Mouse (Mus musculus) mature B cell (primary cell): ENCODE data around the gene Aff2.

Source experiments
- in situ Hi-C: fragments of 300-500 bp; cut with MboI; formaldehyde crosslinking; loops from 2 replicates; pipeline ENCODE4 v1.14.3; 2019

The Aff2 gene

DNA sequence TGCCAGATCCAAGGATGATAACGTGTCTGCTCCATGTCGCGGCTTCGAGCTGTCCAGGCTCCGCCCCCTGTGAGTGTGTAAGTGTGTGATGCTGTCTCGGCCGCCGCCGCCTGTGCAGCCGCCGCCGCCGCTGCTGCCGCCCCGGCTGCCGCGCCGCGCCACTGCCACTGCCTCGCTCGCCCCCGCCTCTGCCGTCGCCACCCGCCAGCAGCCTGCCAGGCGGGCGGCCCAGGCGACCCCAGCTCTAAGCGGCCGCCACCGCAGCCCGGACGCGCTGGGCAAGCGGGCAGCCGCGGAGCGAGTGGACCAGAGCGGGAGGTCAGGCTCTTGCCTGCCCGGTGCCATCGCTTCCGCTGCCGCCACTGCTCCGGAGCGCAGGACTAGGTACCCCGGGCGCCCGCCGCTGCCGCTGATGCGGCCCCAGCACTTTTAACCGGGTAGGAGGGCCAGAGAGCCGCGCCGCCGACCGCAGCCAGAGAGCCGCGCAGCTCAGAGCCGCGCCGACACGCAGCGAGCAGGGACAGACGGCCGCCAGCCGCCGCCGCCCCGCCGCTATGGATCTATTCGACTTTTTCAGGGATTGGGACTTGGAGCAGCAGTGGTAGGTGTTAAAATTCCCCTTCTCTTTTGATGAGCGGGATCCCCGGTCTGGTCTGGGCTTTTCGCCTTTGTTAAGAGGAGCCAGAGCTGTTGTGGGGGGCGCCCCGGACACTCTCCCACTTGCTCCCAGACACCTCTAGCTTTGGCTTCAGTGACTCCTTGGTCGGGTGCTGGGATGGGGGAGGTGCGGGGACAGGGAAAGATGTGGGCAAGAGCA, at the start of gene Aff2:
TSS of gene Aff2 (plus strand) at position 57 of the 817 bp plus-strand sequence.
- in situ Hi-C loops: no loop called here

DNA sequence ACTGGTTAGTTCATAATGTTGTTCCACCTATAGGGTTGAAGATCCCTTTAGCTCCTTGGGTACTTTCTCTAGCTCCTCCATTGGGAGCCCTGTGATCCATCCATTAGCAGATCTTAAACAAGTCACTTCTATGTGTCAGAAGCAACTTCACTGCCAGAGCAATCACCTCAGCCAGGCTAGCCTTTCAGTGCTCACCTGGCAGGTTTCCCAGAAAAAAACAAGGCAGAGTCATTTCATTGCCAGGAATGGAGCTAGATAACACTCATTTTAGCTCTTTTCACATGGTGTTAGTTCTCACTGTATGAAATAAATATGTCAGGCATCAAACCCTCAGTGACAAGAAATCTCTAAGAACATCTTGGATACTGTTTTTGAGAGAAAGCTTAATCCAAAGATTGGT, 22.8 kb upstream of the Aff2 start:
- in situ Hi-C loops: no loop called here

DNA sequence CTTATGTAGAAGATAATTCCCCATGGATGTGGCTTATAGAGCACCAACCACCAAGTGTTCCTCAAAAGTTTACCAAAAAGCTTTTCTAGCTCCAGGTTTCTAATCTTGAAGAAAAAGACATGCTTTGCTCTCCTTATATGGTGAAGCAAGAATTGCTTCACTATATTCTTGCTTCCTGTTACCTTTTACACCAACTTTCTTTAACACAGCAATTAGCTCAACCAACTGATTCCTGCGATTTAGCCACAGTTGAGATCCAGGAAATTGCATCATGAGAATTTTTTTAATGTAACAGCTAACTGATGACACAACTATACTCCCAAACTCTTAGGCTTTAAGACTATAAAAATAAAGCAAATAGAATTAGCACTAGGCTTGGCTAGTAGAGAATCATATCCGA, 4.5 kb upstream of the Aff2 start:
- in situ Hi-C loops: no loop called here

DNA sequence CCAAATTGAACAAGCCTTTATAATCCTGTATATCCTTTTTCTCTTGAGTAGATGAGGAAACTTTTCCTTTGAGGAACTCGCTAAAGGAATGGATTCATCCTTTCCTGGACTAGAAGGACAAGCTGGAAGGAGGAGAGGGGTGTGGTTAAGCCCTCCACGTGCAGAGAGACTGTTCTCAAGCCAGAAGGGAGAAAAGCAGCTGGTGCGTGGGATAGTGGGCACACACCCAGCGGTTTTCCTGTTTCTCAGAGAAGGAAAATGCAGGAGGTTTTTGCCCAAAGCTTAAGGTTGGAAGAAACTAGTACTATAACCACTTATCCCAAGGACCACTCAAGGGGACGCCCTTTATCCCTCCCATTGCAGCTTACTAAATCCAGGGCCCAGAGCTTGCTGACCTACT, 734 bp upstream of the Aff2 start:
- in situ Hi-C loops: no loop called here

DNA sequence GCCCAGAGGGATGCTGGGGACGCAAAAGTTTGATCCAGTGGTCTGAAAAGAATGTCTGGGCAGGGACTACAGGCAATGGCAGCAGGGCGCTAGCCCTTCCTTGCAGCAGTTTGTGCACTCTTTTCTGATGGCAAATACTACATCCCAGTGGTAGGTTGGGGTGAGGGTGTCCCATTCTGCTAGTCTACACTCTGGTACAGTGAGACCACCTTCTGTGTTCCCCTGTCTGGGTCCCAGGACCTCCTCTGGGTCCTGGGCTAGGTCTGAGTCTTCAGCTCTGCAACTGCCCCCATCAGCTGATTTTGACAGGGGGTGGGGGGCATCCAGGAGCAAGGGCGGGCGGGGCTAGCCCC, 233 bp upstream of the Aff2 start:
- in situ Hi-C loops: no loop called here

DNA sequence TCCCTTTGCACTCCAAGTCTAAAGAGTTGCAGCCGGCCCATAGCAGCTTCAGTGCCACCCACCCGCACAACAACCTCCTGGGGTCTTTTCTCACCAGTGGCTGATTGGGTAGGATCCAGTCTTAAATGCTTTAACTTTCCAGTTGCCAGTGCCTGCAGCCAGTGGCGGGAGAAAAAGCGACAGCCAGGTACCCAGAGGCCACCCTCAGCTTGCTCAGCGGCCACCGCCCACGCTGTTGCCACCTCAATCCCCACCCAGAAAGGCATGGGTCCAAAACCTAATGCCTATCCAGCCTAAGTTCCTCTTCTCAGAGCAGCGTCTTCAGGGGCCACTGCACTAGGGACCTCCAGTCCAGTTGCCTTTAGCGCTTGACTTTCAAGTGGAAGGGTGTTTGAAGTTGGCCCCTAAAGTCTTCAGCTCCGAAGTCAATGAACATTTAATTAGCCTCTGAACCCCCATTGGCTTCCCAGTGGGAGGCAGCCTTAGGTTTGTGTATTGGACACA, 1.0 kb downstream of the Aff2 start:
- in situ Hi-C loops: no loop called here

DNA sequence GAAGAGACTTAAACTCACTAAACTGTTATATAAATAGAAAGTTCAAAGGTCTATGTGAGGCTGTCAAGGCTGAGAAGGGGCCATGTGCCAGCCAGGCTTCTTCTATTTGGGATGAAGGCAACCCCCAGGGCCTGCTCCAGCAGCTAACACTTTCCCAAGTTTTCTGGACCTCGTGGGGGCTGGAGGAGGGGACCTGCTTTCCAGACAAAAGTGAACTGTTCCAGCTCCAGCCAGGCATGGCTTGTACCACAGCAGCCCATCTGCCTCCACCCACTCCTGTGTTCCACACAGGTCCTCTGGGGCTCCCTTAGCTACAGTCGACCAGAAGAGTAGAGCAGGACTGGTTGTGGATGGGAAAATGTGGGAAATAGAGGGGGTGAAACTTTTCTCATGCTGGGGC, 4.1 kb downstream of the Aff2 start:
- in situ Hi-C loops: no loop called here

DNA sequence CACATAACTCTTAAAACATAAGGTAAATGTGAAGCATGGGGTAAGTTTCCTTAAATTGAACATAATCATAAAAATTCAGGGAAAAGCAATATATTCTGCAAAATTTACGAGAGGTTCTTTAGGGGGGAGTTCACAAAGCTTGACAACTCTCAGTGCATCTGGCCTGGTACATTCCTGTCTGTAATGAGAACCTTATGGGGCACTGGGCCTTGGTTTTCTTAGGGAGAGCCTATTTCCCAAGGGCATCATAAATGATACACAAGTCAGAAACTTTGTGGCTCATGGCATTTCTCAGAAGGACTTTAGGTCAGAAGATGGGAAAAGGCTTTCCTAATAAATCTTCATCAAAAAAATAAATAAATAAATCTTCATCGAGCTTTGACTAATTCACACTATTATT, 13.2 kb downstream of the Aff2 start:
- in situ Hi-C loops: no loop called here

DNA sequence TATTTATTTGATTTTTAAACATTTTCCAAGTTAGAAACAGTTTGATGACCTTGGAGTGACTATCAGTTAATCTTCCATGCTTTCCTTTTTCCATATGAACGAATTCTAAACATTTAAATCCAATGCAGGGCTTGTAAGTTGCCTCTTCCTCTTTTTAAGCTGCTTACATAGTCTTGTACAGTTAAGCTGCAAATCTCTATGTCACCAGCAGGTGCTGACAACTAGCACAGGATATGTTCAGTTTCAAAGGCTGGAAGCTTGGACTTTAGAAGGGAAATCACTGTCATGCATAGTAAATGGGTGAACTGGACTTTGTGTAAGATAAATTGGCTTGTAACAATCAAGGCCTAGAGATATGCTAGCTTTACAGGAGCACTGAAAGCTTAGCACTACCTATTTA, 29.6 kb downstream of the Aff2 start:
- in situ Hi-C loops: no loop called here

DNA sequence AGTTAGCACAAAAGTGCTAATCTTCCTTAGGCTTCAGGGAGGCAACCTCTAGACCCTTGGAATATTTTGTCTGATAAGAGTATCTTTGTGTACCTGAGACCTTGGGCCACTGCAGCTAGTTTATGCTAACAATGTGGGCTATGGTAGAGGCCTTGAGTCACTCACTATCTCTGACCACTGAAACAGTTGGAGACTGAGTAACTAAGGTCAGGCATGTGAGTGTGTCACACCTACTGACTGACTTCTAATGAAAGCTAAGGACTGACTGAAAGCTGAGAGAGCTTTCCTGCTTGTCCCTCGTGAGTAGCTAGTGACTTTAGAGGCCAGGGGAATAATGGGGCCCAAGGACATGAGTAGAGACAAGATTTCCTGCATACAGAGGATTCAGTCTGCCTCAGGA, 54.9 kb downstream of the Aff2 start:
- in situ Hi-C loops: no loop called here

DNA sequence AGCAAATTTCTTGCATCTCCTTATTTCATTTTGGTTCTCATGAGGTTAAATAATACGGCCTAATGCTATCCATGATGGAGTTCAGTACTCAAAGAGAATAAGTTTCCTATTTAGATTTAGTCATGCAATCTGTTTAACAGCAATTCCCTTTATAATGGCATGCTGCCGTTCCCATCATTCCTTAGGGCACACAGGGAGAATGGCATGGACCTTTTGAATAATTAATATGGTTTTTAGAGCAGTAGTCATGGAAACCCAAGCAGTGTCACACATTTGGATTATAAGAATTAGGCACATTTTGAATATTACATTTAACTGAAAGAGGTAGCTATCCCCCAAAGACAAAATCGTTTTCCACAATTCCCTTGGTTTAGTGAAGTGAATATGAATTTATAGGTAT, 78.3 kb downstream of the Aff2 start:
- in situ Hi-C loops: no loop called here

DNA sequence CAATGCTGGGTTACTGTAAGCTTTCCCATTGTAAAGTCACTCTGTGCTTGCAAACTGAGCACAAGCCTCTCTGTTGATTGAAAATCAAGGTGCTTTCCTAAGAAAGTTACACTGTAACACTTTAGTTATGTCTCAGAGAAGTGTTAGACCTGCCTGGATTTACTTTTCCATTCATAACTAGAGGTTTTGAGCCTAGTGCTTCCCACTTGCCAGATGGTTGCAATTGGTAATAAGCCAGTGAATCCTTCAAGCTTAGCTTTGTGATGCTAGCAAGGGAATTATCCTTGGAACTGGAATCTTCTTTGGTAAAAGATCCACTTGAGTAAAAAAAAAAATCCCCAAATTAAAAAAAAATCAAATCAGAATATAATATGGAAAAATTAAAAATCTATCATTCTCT, 81.8 kb downstream of the Aff2 start:
- in situ Hi-C loops: no loop called here

DNA sequence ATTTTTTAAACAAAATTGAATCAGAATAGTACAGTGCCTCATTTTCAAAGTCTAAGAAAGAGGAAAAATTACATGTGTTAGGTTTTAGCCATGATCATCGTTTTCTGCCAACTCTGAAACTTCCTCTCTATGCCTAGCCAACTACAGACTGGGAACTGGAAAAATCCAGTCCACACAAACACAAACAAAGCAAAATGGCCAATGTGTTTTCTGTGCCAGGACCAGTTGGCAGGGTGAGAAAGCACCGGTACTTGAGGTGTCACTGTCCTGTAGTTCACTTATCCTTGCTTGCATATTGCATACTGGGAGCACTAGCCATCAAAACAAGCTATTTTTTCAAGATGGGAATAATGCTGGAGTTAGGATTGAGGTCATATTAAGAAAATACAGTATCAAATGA, 100.8 kb downstream of the Aff2 start:
- in situ Hi-C loops: no loop called here

DNA sequence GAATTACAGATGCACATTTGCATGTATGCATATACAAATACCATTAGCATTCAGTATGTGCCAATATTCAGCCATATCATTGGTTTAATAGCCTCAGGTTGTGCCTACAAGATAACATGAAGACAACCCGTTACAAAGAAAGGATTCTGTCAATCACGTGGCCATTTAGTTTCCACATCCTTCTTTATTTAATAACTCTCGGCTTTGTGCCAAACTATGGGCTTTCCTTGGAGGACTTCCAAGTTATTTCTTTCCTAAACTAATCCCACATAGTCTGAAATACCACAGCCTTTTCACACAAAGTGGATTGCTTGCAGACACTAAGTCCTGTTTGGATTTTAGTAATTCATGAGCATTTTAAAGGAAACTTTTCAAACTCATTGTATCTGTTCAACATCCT, 142.0 kb downstream of the Aff2 start:
- in situ Hi-C loops: no loop called here

DNA sequence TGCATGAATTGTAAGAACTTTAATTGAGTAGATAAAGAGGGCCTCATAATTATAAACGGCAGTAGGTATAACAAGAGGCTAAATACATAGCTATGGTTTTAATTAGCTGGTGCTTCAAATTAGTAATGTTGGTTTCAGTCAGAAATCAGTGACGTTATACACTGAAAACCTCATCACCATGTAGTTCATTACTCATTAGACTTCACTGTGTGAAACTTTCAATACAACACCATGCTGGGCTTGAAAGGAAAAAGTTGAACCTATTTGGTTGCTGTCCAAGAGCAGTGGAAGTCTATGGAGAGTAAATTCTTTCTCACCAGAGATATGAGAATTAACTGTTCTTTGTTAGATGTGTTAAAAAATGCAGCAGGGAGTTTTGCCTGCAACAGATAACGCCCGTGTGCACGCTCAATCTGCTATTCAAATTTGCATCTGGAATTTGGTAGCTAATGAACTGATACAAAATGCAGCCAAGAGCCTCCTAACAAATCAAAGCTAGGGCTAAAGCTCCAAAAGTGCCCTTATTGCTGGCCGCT, 158.0 kb downstream of the Aff2 start:
- in situ Hi-C loops: no loop called here

DNA sequence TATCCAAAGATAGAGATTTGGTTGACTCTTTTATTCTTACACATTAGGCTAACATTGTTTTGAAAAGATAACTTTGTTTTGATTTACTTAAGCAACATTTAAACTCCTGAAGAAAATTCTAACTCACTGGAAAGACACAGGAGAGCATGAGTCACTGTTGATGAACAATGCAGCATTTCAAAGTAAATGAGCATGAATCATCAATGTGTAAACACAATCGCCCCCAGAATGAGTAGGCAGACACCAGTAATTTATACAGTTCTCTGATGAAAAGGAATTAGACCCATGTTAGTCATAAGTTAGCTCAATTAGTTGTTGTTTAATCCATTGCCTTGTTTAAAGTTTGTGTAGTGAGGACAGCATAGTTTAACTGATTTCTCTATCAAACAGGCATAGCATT, 180.7 kb downstream of the Aff2 start:
- in situ Hi-C loops: no loop called here

DNA sequence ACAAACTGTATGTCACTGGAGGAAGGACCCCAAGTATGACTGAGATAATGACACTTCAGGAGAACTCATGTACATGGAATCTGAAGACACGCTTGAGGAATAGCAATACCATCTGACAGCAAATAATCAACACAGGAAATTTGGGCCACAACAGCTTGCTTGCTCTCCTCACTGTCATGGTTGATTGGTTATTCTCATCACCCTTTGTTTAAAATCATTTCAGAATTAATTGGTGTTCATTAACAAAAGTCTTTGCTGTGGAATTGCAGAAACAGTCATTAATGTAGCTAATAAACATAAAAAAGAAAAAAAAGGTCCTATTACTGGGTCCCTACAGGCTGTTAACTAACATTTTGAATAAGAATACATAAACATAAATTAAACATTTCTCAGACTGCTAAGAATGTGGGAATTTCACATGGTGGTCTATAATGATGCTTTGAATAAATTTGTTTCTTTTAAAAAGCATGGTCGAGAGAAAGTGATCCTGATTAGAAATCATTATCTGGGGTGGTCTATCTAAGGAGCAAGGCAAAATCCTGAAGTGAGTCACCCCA, 219.9 kb downstream of the Aff2 start:
- in situ Hi-C loops: no loop called here

DNA sequence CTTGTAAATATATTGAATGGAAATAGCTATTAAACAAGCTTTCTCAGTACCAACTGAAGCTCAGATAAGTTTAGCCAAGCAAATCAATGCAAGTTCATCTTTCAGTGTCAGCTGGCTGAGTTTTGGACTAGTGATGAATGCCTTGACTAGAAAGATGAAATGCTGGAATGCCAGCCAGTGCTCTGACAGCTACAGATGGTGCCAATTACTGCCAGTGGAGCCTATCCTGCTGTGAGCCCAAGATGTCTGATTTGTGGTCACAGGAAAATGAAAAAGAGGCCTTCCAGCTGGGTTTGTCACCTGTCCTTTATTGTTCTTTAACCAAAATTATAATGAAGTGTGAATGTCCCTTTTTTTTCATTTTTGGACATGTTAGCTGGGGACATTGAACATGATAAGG, 248.7 kb downstream of the Aff2 start:
- in situ Hi-C loops: no loop called here

DNA sequence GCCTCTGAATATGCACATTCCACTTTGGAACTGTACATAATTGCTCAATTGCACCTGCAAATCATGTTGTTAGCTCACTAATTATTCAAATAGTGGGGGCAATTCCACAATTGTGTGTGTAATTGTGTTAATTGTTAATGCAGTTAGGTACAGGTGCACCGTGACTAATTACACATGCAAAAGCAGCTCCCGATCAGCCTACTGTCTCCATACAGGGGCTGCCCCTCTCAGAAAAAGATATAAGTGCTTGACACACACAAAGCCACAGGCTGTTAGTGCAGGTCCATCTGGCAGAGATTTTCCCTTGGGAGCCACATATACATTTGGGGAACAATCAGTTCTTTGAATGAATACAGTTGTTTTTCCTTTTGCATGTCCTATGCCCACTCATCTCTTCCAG, 302.9 kb downstream of the Aff2 start:
- in situ Hi-C loops: no loop called here

DNA sequence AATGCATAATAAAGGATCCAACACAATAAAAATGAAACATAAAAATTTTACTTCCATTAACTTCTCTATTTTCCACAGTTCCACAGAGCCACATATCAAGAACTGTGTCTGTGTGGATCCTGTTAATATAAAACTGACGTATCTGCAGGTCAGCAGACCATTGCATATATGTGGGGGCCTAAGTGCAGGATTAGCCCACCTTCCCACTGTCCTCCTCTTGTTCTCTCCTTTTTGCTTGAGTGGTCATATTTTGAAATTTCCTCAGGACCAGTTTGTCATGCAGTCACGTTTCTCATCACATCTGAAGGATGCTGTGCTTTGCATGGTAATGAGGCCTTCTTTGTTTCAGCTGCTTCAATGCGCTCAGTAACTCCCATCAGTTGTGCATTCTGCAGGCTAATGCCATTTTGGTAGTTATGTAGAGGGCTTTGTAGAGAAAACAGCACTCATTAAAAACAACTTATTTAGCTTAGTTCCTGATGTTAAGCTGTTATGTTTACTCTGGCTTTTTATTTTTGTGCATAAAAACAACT, 306.1 kb downstream of the Aff2 start:
- in situ Hi-C loops: no loop called here

DNA sequence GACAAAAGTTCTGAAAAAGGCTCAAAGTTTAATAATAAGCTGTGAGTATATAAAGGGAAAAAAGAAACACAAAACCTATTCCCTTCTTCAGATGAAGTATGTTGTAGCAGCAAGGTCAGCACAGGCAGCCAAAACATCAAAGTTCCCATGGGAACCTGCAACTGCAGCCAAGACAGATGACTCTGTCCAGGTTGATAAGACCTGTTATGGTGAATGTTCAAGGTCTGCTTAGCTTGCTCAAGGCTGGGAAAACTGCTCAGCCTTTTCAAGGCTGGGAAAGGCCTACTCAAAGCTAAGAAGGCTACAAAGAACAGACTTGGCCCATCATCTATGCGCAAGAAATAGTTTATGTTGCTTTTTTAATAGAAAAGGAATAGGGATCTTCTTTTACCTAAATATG, 315.6 kb downstream of the Aff2 start:
- in situ Hi-C loops: no loop called here

DNA sequence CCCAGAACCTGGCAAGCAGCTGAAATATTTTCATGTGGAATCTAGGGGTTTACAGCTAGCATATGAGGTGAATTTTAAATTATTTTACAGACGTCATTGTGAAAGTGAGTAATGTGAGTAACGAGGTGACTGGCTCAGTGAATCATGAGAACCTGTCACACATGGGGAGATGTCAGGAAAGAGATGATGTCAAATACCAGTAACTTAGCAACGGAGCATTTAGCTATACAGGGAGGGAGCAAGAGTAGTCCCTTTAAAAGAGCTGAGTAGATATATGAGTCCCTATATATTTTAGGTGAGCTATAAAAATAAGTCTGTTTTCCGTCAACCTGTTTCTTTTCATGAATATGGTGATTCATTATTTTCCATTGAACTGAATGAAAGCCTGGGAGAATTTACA, 338.7 kb downstream of the Aff2 start:
- in situ Hi-C loops: no loop called here

DNA sequence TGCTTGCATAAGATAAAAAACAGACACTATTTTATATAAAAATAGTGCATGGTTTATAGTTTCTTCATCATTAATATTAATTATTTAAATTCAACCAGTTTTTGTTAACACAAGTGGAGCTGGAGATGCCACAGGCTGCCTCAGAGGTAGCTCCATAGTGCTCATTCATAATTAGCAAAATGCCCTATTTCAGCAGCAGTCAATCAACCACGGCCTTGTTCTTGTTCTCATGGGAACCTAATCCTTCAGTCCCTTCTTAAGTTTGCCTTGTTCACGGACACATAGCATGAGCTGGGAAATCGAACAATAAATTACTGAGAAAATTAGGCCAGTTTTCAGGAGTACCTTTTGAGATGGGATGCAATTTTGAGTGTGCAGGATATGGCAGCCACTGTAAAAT, 378.9 kb downstream of the Aff2 start:
- in situ Hi-C loops: no loop called here
